Mouse (Mus musculus) forebrain, embryonic 11.5 days (tissue): ENCODE data around the gene Cfap97d1. TPM values are rescaled to one million over a fixed set of nuclear protein-coding genes. Genes with fewer than 3 reads are reported as not detected.

Experiments
- ATAC-seq: fragments of 200-750 bp; cut with Nextera tagmentation; replicated peaks from 2 replicates; pipeline ENCODE4 v1.8.0; 2017; ENCODE audit warnings: moderate TSS enrichment; ENCODE audit not compliant: low FRiP score
- DNase-seq: peaks from one replicate; pipeline ENCODE4 v3.0.0-alpha.2; 2017; ENCODE audit warnings: low spot score
- H3K27ac ChIP-seq: fragments of 300-500 bp; sonication (generic); 2 replicates; pipeline ENCODE4 v1.5.1; 2014; ENCODE audit warnings: low read depth, low read length
- H3K27me3 ChIP-seq: fragments of 300-500 bp; sonication (generic); 2 replicates; pipeline ENCODE4 v1.6.1; 2014; ENCODE audit warnings: mild to moderate bottlenecking, low read length, mixed read lengths; ENCODE audit not compliant: control insufficient read depth, insufficient read depth
- H3K36me3 ChIP-seq: fragments of 300-500 bp; sonication (generic); 2 replicates; pipeline ENCODE4 v1.6.1; 2014; ENCODE audit warnings: mild to moderate bottlenecking, low read length, moderate library complexity, mixed read lengths; ENCODE audit not compliant: control insufficient read depth, insufficient read depth
- H3K4me1 ChIP-seq: fragments of 300-500 bp; sonication (generic); replicated peaks from 2 replicates; pipeline ENCODE4 v1.6.1; 2014; ENCODE audit warnings: low read length, mixed read lengths; ENCODE audit not compliant: control insufficient read depth, insufficient read depth
- H3K4me2 ChIP-seq: fragments of 300-500 bp; sonication (generic); 2 replicates; pipeline ENCODE4 v1.6.1; 2014; ENCODE audit warnings: low read depth, mild to moderate bottlenecking, low read length, moderate library complexity, mixed read lengths; ENCODE audit not compliant: severe bottlenecking
- H3K4me3 ChIP-seq: fragments of 300-500 bp; sonication (generic); 2 replicates; pipeline ENCODE4 v1.5.1; 2014; ENCODE audit warnings: low read depth, low read length
- H3K9ac ChIP-seq: fragments of 300-500 bp; sonication (generic); 2 replicates; pipeline ENCODE4 v1.6.1; 2014; ENCODE audit warnings: low read length
- H3K9me3 ChIP-seq: fragments of 300-500 bp; sonication (generic); 2 replicates; pipeline ENCODE4 v1.6.1; 2016; ENCODE audit warnings: low read length, mixed read lengths; ENCODE audit not compliant: control insufficient read depth
- WGBS: fragments of 180-500 bp; shearing (Covaris S2); extraction: QIAGEN DNeasy Blood & Tissue Kit; methylation state at CpG from one replicate; pipeline ENCODE4 v1.1.7; 2014; 5-methylcytosine and 5-hydroxymethylcytosine counted together
- polyA plus RNA-seq: library from polyadenylated mRNA; unstranded; fragments of >200 nt; fragmentation: Nextera tagmentation; extraction: Ambion mirVana; gene quantifications from 2 replicates; pipeline ENCODE4 v1.2.1, GENCODE M21; 2014

Cfap97d1 gene
- polyA plus RNA-seq, 1 experiment from 2014 or later, result not detected

DNA sequence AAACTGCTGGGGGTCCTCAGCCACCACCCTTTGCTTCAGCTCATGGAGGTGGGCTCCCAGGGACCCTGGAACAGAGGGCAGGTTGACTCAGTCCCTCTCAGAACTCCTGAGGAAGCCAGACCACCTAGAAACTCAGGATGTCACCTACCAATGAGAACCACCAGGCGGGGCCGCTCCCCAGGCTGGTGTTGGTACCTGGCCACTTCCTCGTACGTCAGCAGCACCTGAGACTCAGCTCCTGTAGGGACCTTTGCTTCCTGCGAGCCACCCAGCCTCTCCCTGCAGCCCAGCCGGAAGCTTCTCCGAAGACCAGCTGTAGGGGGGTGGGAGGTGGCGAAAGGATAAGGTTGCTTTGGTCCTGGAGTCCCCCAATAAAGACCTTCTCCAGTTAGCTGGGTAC, 24.3 kb downstream of the Cfap97d1 start:
- no peak for DNase-seq
- WGBS, result 91% methylated on average over 8 of the region's 8 CpGs
- Histone ChIP-seq H3K27me3 (no peaks in the 10 kb centered on the region), H3K4me2 (no peak overlapping the region), H3K36me3 (peaks cover 6% of the 10 kb centered on the region; the same call in 1 of the 2 replicates), H3K27ac (no peak overlapping the region), H3K4me1 (peaks cover 7% of the 10 kb centered on the region), H3K9ac (no peak overlapping the region), H3K9me3 (peaks cover 4% of the 10 kb centered on the region; the same call in 1 of the 2 replicates), H3K4me3 (no peak overlapping the region)
- no peak for ATAC-seq

DNA sequence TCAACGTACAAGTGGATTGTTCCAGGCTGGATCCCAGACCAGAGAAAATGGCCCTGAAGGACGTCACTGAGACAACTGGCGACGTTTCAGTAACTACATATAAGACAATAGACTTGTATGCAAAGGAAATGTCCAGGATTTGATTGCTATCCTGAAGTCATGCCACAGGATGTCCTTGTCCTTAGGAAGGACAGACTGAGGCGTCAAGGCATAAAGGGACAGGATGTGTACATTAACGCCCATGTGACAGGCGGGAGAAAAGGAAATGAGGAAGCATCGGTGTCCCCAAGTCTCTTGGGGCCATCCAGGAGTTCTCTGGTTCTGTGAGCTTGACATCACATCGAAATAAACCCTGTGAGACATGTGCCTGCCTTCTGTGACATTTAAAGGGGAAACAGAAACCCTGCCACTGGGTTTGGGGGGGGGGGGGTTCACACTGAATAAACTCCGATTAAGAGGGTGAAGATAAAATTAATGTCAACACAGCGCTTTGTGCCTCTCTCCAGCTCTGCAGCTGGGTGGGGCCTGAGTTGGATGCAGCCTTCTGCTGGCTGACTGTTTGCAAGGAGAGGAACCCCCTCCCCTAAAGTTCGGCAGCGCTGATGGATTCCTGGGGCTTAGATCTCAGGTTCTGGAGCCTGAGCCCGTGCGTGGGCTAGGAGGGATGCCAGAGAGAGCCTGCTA, 25.0 kb downstream of the Cfap97d1 start:
- no peak overlapping the region for H3K4me2 ChIP-seq
- DNase-seq (no peak), ATAC-seq (no peak)
- WGBS, result 91% methylated on average over 15 of the region's 15 CpGs
- peaks cover 7% of the 10 kb centered on the region for H3K4me1 ChIP-seq
- H3K9ac ChIP-seq, result no peak overlapping the region
- H3K4me3 ChIP-seq, result no peak overlapping the region
- peak overlapping the region; percentile 80 for H3K27ac ChIP-seq
- peaks cover 4% of the 10 kb centered on the region; the same call in 1 of the 2 replicates for H3K9me3 ChIP-seq
- H3K27me3 ChIP-seq, result no peaks in the 10 kb centered on the region
- peaks cover 6% of the 10 kb centered on the region; the same call in 1 of the 2 replicates for H3K36me3 ChIP-seq

DNA sequence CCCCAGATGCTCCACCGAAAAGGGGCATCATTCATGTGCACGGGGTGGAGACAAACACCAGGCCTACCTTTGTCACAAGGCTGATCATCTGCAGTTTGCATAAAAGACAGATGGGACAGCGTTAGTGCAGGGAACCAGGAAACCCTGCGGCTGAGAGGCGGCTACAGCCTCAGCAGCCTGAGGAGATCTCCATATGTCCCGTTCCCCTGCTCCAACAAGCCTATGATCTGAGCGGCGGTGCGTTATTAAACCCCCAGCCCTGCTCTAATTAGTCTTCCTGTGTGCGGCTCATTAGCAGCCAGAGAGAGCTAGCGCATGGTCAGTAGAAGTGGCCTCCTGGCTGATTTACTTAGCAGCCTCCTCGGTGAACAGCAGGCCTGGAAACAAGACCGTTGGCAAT, 26.1 kb downstream of the Cfap97d1 start:
- ATAC-seq, result peak; percentile 80
- H3K9me3 ChIP-seq, result no peaks in the 10 kb centered on the region

DNA sequence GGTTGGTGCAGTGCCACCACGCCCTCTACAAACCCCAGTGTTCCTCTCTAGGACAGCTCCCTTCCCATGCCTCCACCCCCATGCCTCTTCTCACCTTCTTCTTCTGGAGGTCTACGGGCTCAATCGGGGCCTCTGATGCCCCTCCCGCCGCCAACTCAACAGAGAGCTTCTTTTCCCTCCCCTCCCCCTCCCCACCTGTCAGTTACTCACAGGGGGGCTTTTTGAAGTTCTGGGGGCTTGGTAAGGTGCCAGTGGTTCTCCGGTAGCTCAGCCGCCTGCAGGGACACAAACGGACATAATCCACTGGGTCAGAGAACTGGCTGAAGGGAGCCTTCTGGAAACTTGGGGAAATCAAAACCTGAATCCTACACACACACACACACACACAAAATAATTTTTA, 27.4 kb downstream of the Cfap97d1 start:
- Histone ChIP-seq H3K9ac (no peak overlapping the region), H3K4me2 (no peak overlapping the region), H3K27ac (no peak overlapping the region), H3K4me3 (no peak overlapping the region), H3K9me3 (no peaks in the 10 kb centered on the region), H3K36me3 (no peaks in the 10 kb centered on the region; the same call in 1 of the 2 replicates), H3K4me1 (peaks cover 7% of the 10 kb centered on the region), H3K27me3 (no peaks in the 10 kb centered on the region)
- no peak for ATAC-seq
- no peak for DNase-seq
- 86% methylated on average over 8 of the region's 8 CpGs for WGBS

More for the DNA sequence above, 26.1 kb downstream of the Cfap97d1 start:
- no peak overlapping the region for H3K4me2 ChIP-seq
- no peak overlapping the region for H3K4me3 ChIP-seq
- peak overlapping the region; percentile 80 for H3K27ac ChIP-seq
- H3K9ac ChIP-seq, result 0 out of 2 replicates have a peak overlapping the region, but pooled peaks have one; percentile 3
- no peaks in the 10 kb centered on the region; the same call in 1 of the 2 replicates for H3K36me3 ChIP-seq
- H3K27me3 ChIP-seq, result no peaks in the 10 kb centered on the region
- peak; percentile 80 for DNase-seq
- 27% methylated on average over 13 of the region's 13 CpGs for WGBS
- peaks cover 7% of the 10 kb centered on the region for H3K4me1 ChIP-seq

DNA sequence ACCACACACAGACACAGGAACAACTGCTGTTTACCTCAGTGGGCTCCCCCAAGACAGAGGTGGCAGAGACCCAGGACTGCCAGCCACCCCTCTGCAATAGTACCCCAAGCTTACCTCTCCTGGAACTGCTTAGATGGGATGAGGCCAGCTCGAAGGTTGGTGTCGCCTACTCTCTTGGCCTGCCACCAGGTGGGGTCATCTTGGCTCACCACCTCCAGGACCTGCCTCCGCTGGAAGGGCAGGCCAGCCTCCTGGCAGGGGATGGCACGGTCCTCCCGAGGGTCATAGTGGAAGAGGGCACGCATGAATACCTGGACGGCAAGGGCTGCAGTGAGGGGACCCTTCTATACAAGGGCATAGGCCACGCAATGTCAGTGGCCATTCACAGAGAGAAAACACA, 29.1 kb downstream of the Cfap97d1 start:
- H3K4me1 ChIP-seq, result peaks cover 7% of the 10 kb centered on the region
- no peak overlapping the region for H3K27ac ChIP-seq
- DNase-seq (no peak), ATAC-seq (no peak)
- H3K4me2 ChIP-seq, result no peak overlapping the region
- H3K9me3 ChIP-seq, result no peaks in the 10 kb centered on the region
- H3K36me3 ChIP-seq, result no peaks in the 10 kb centered on the region; the same call in 1 of the 2 replicates
- no peak overlapping the region for H3K4me3 ChIP-seq
- WGBS, result 93% methylated on average over 8 of the region's 8 CpGs
- H3K9ac ChIP-seq, result no peak overlapping the region
- H3K27me3 ChIP-seq, result no peaks in the 10 kb centered on the region

DNA sequence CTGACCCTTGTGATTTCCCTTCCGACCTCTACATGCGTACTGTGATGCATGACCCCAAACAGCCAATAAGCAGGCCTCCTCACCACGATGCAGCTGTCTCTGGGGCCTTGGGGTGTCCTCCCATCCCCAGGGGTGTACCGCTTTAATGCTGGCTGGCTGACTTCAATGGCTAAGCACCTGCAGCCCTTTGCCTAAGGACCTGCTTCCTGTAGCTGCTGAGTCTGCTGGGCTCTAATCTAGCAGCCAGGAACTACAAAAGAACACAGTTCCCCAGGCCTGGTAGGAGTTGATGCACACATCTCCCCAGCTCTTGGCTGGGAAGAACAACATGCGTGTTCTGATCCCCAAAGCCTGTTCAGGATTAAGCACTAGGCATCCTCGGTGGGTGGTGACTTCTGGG, 31.4 kb downstream of the Cfap97d1 start:
- ATAC-seq (no peak), DNase-seq (no peak)
- Histone ChIP-seq H3K27ac (no peak overlapping the region), H3K9me3 (no peaks in the 10 kb centered on the region), H3K4me1 (0 out of 2 replicates have a peak, but pooled peaks cover 2% of the 10 kb centered on the region), H3K36me3 (no peaks in the 10 kb centered on the region; the same call in 1 of the 2 replicates), H3K27me3 (no peaks in the 10 kb centered on the region), H3K4me2 (no peak overlapping the region), H3K4me3 (no peak overlapping the region), H3K9ac (no peak overlapping the region)
- WGBS, result 69% methylated on average over 6 of the region's 6 CpGs

DNA sequence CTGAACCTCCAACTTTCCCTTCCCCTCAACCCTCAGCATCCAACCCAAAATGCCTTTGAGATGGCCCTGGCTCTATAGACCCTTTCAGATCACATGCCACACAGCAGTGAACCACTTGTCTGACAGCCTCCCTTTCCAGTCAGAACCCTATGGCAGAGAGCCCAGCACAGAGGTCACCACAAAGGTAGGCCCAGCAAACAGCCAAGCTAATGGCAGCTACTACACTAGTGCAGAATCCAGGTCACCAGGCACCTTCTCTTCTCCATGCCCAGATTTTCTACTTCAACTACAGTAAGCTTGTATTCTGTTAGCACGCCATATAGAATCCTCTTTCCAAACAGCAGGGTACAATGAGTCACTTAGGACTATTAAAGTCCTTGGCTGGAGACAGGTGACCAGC, 32.1 kb downstream of the Cfap97d1 start:
- ATAC-seq (no peak), DNase-seq (no peak)
- Histone ChIP-seq H3K9ac (no peak overlapping the region), H3K9me3 (no peaks in the 10 kb centered on the region), H3K36me3 (no peaks in the 10 kb centered on the region; the same call in 1 of the 2 replicates), H3K27me3 (no peaks in the 10 kb centered on the region), H3K4me2 (no peak overlapping the region), H3K4me1 (no peaks in the 10 kb centered on the region), H3K27ac (no peak overlapping the region), H3K4me3 (no peak overlapping the region)
- 89% methylated on average over 1 of the region's 1 CpGs for WGBS

DNA sequence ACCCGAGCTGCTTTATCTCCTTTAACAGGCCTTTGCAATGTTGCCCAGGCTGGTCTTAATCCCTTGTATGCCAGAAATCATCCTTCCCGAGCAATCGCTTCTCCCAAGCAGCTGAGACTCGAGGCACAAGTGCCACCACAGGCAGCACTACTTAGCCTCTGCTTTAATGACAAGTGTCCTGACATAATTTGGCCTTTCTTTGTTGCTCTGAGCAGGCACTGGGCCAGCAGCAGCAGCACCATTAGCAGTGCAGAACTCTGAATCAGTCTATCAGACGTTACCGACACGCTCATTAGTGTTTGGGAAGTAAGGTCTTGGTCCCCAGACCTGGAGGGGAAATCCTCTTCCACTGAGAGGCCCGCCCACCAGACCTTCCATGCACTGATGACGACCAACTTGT, 35.7 kb downstream of the Cfap97d1 start:
- H3K9me3 ChIP-seq, result no peaks in the 10 kb centered on the region
- no peak overlapping the region for H3K9ac ChIP-seq
- no peaks in the 10 kb centered on the region for H3K27me3 ChIP-seq
- DNase-seq, result no peak
- ATAC-seq, result no peak
- 78% methylated on average over 9 of the region's 9 CpGs for WGBS
- no peak overlapping the region for H3K4me3 ChIP-seq
- no peaks in the 10 kb centered on the region for H3K36me3 ChIP-seq
- H3K27ac ChIP-seq, result no peak overlapping the region
- H3K4me1 ChIP-seq, result no peaks in the 10 kb centered on the region
- no peak overlapping the region for H3K4me2 ChIP-seq

DNA sequence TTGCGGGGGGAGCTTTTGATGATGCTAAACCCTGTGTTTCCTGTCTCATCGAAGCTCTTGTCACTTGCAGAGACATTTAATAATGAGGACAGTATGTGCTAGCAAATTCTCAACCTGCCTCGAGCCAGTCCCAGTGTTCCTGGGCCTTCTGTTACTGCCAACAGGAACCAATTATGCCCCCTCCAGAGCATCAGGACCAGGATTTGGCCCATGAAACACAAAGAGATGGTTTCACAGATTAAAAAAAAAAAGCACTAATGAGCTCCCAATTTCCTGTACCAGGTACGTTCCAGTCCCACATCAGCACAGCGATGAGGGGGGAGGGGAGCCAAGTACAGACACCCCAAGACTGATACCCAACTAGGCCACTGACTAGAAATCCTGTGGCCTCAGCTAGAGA, 37.1 kb downstream of the Cfap97d1 start:
- Histone ChIP-seq H3K4me2 (no peak overlapping the region), H3K9me3 (no peaks in the 10 kb centered on the region), H3K36me3 (no peaks in the 10 kb centered on the region), H3K4me3 (no peak overlapping the region), H3K27ac (no peak overlapping the region), H3K9ac (no peak overlapping the region), H3K27me3 (no peaks in the 10 kb centered on the region), H3K4me1 (peaks cover 4% of the 10 kb centered on the region; the same call in 1 of the 2 replicates)
- DNase-seq (no peak), ATAC-seq (no peak)
- 77% methylated on average over 5 of the region's 5 CpGs for WGBS
